Mouse (Mus musculus) limb, embryonic 13.5 days (tissue): ENCODE data around the gene Cep350. TPM values are rescaled to one million over a fixed set of nuclear protein-coding genes. Genes with fewer than 3 reads are reported as not detected.
"Not testable (repeated sequence)": the region's sequence is repeated elsewhere in the genome, so short reads cannot be mapped to it uniquely, and the experiment has no call there.

Experiments used
- ATAC-seq: fragments of 200-750 bp; cut with Nextera tagmentation; 2 replicates; pipeline ENCODE4 v1.8.0; 2017; ENCODE audit warnings: low read depth, moderate number of reproducible peaks, moderate TSS enrichment; ENCODE audit not compliant: low FRiP score
- H3K27ac ChIP-seq: fragments of 300-500 bp; sonication (generic); 2 replicates; pipeline ENCODE4 v1.5.1; 2015; ENCODE audit warnings: inconsistent platforms, mild to moderate bottlenecking, moderate library complexity
- H3K27me3 ChIP-seq: fragments of 300-500 bp; sonication (generic); 2 replicates; pipeline ENCODE4 v1.6.1; 2015; ENCODE audit warnings: mild to moderate bottlenecking, inconsistent platforms
- H3K36me3 ChIP-seq: fragments of 300-500 bp; sonication (generic); 2 replicates; pipeline ENCODE4 v1.6.1; 2015; ENCODE audit warnings: inconsistent platforms, mild to moderate bottlenecking, moderate library complexity
- H3K4me1 ChIP-seq: fragments of 300-500 bp; sonication (generic); 2 replicates; pipeline ENCODE4 v1.6.1; 2015; ENCODE audit warnings: inconsistent platforms
- H3K4me2 ChIP-seq: fragments of 300-500 bp; sonication (generic); replicated peaks from 2 replicates; pipeline ENCODE4 v1.6.1; 2015; ENCODE audit warnings: inconsistent platforms, mild to moderate bottlenecking, moderate library complexity
- H3K4me3 ChIP-seq: fragments of 300-500 bp; sonication (generic); 2 replicates; pipeline ENCODE4 v1.5.1; 2015; ENCODE audit warnings: moderate library complexity, mild to moderate bottlenecking, inconsistent platforms
- H3K9ac ChIP-seq: fragments of 300-500 bp; sonication (generic); 2 replicates; pipeline ENCODE4 v1.6.1; 2015; ENCODE audit warnings: mild to moderate bottlenecking, inconsistent platforms
- H3K9me3 ChIP-seq: fragments of 300-500 bp; sonication (generic); 2 replicates; pipeline ENCODE4 v1.6.1; 2016; ENCODE audit warnings: inconsistent platforms
- WGBS: fragments of 180-500 bp; shearing (Covaris S2); methylation state at CpG from one replicate; pipeline ENCODE4 v1.1.7; 2015; 5-methylcytosine and 5-hydroxymethylcytosine counted together
- polyA plus RNA-seq: library from polyadenylated mRNA; unstranded; fragments of >200 nt; fragmentation: Nextera tagmentation; extraction: Ambion mirVana; gene quantifications from 2 replicates; pipeline ENCODE4 v1.2.1, GENCODE M21; 2015

Cep350 gene
- polyA plus RNA-seq, 1 experiment from 2014 or later: 11.8 TPM

GRCm38 (mm10) chr1:155974931-155975330 is 1.9 kb upstream of the Cep350 start:
- WGBS: 56% methylated on average over 2 of the region's 2 CpGs
- Histone ChIP-seq H3K4me1 (peaks cover 18% of the 10 kb centered on the region), H3K4me3 (no peak overlapping the region), H3K36me3 (no peaks in the 10 kb centered on the region), H3K27ac (no peak overlapping the region), H3K9me3 (no peaks in the 10 kb centered on the region), H3K4me2 (no peak overlapping the region), H3K27me3 (no peaks in the 10 kb centered on the region), H3K9ac (no peak overlapping the region)
- ATAC-seq: no peak

GRCm38 (mm10) chr1:155973719-155974379 is 794 bp upstream of the Cep350 start:
- Histone ChIP-seq H3K9me3 (no peaks in the 10 kb centered on the region), H3K36me3 (no peaks in the 10 kb centered on the region), H3K4me1 (peaks cover 21% of the 10 kb centered on the region), H3K4me3 (peak overlapping the region; percentile 96), H3K27ac (peak overlapping the region; percentile 84), H3K4me2 (peak overlapping the region; percentile 74), H3K9ac (peak overlapping the region; percentile 76), H3K27me3 (no peaks in the 10 kb centered on the region)
- no peak for ATAC-seq
- 7% methylated on average over 19 of the region's 19 CpGs for WGBS

- Histone ChIP-seq H3K27ac (peak overlapping the region; percentile 91), H3K4me2 (peak overlapping the region; percentile 68), H3K36me3 (no peaks in the 10 kb centered on the region), H3K4me1 (peaks cover 21% of the 10 kb centered on the region), H3K27me3 (no peaks in the 10 kb centered on the region), H3K9me3 (no peaks in the 10 kb centered on the region), H3K4me3 (peak overlapping the region; percentile 96), H3K9ac (peak overlapping the region; percentile 98)
- 2% methylated on average over 45 of the region's 51 CpGs for WGBS
- no peak; the same call in 1 of the 2 replicates for ATAC-seq
Observed at GRCm38 (mm10) chr1:155972146-155973067, 648 bp downstream of the Cep350 start.

GRCm38 (mm10) chr1:155949170-155949569 is 23.9 kb downstream of the Cep350 start:
- WGBS: 94% methylated on average over 2 of the region's 2 CpGs
- Histone ChIP-seq H3K4me1 (no peaks in the 10 kb centered on the region), H3K4me3 (no peak overlapping the region), H3K27me3 (no peaks in the 10 kb centered on the region), H3K9ac (no peak overlapping the region), H3K9me3 (peaks cover 8% of the 10 kb centered on the region; the same call in 1 of the 2 replicates), H3K36me3 (peaks cover 70% of the 10 kb centered on the region), H3K4me2 (no peak overlapping the region), H3K27ac (no peak overlapping the region)
- no peak for ATAC-seq

- WGBS: 98% methylated on average over 2 of the region's 2 CpGs
- peaks cover 8% of the 10 kb centered on the region; the same call in 1 of the 2 replicates for H3K9me3 ChIP-seq
- no peak overlapping the region for H3K4me2 ChIP-seq
- no peak overlapping the region for H3K27ac ChIP-seq
- no peak overlapping the region for H3K9ac ChIP-seq
- no peaks in the 10 kb centered on the region for H3K27me3 ChIP-seq
- peaks cover 57% of the 10 kb centered on the region for H3K36me3 ChIP-seq
- ATAC-seq: no peak
- H3K4me1 ChIP-seq: no peaks in the 10 kb centered on the region
- no peak overlapping the region for H3K4me3 ChIP-seq
Observed at GRCm38 (mm10) chr1:155944361-155944760, 28.7 kb downstream of the Cep350 start.

GRCm38 (mm10) chr1:155937416-155937815 is 35.6 kb downstream of the Cep350 start:
- H3K9me3 ChIP-seq: no peaks in the 10 kb centered on the region
- whole genome bisulfite sequencing: 92% methylated on average over 2 of the region's 2 CpGs
- H3K9ac ChIP-seq: no peak overlapping the region
- H3K4me1 ChIP-seq: no peaks in the 10 kb centered on the region
- H3K27me3 ChIP-seq: no peaks in the 10 kb centered on the region
- H3K36me3 ChIP-seq: peaks cover 66% of the 10 kb centered on the region
- no peak overlapping the region for H3K4me3 ChIP-seq
- no peak overlapping the region for H3K27ac ChIP-seq
- ATAC-seq: no peak
- no peak overlapping the region for H3K4me2 ChIP-seq

- ATAC-seq: no peak
- H3K9me3 ChIP-seq: no peaks in the 10 kb centered on the region
- H3K36me3 ChIP-seq: peaks cover 68% of the 10 kb centered on the region
- H3K9ac ChIP-seq: no peak overlapping the region
- H3K4me3 ChIP-seq: no peak overlapping the region
- H3K27ac ChIP-seq: no peak overlapping the region
- WGBS: 84% methylated on average over 2 of the region's 2 CpGs
- no peaks in the 10 kb centered on the region for H3K4me1 ChIP-seq
- no peaks in the 10 kb centered on the region for H3K27me3 ChIP-seq
- no peak overlapping the region for H3K4me2 ChIP-seq
Observed at GRCm38 (mm10) chr1:155934702-155935101, 38.4 kb downstream of the Cep350 start.

GRCm38 (mm10) chr1:155903561-155903960 is 69.5 kb downstream of the Cep350 start:
- Histone ChIP-seq H3K27ac (no peak overlapping the region), H3K27me3 (no peaks in the 10 kb centered on the region), H3K4me1 (no peaks in the 10 kb centered on the region), H3K36me3 (peaks cover 78% of the 10 kb centered on the region), H3K4me2 (no peak overlapping the region), H3K4me3 (no peak overlapping the region), H3K9me3 (no peaks in the 10 kb centered on the region), H3K9ac (no peak overlapping the region)
- 94% methylated on average over 3 of the region's 3 CpGs for WGBS
- no peak for ATAC-seq

- Histone ChIP-seq H3K27me3 (no peaks in the 10 kb centered on the region), H3K36me3 (peaks cover 73% of the 10 kb centered on the region), H3K4me2 (no peak overlapping the region), H3K27ac (no peak overlapping the region), H3K4me1 (no peaks in the 10 kb centered on the region), H3K4me3 (no peak overlapping the region), H3K9ac (no peak overlapping the region), H3K9me3 (no peaks in the 10 kb centered on the region)
- 95% methylated on average over 8 of the region's 8 CpGs for WGBS
- no peak for ATAC-seq
Observed at GRCm38 (mm10) chr1:155901348-155901747, 71.7 kb downstream of the Cep350 start.

GRCm38 (mm10) chr1:155894382-155894781 is 78.7 kb downstream of the Cep350 start:
- Histone ChIP-seq H3K9ac (no peak overlapping the region), H3K27me3 (no peaks in the 10 kb centered on the region), H3K4me3 (no peak overlapping the region), H3K9me3 (no peaks in the 10 kb centered on the region), H3K36me3 (peaks cover 72% of the 10 kb centered on the region), H3K27ac (no peak overlapping the region), H3K4me2 (no peak overlapping the region), H3K4me1 (no peaks in the 10 kb centered on the region)
- WGBS: 94% methylated on average over 10 of the region's 10 CpGs
- no peak for ATAC-seq

GRCm38 (mm10) chr1:155886846-155887245 is 86.2 kb downstream of the Cep350 start:
- no peaks in the 10 kb centered on the region for H3K27me3 ChIP-seq
- no peak overlapping the region for H3K27ac ChIP-seq
- no peak overlapping the region for H3K4me2 ChIP-seq
- peaks cover 61% of the 10 kb centered on the region for H3K36me3 ChIP-seq
- ATAC-seq: no peak
- H3K4me3 ChIP-seq: no peak overlapping the region
- H3K9ac ChIP-seq: no peak overlapping the region
- WGBS: 78% methylated on average over 2 of the region's 2 CpGs
- no peaks in the 10 kb centered on the region for H3K9me3 ChIP-seq
- H3K4me1 ChIP-seq: no peaks in the 10 kb centered on the region

GRCm38 (mm10) chr1:155882646-155883231 is 90.3 kb downstream of the Cep350 start:
- not testable (repeated sequence) for H3K27ac ChIP-seq, H3K27me3 ChIP-seq, ATAC-seq, H3K9me3 ChIP-seq, H3K9ac ChIP-seq, H3K4me2 ChIP-seq, H3K4me1 ChIP-seq, H3K4me3 ChIP-seq
- WGBS: 96% methylated on average over 3 of the region's 3 CpGs
- H3K36me3 ChIP-seq: peaks cover 67% of the 10 kb centered on the region
